Mouse (Mus musculus) kidney, postnatal 10 days (tissue): ENCODE data around the gene Olfr742.

ENCODE experiments used
- DNase-seq: peaks from one replicate; pipeline ENCODE4 v3.0.0; 2021; ENCODE audit warnings: mixed read lengths

Olfr742 gene

DNA sequence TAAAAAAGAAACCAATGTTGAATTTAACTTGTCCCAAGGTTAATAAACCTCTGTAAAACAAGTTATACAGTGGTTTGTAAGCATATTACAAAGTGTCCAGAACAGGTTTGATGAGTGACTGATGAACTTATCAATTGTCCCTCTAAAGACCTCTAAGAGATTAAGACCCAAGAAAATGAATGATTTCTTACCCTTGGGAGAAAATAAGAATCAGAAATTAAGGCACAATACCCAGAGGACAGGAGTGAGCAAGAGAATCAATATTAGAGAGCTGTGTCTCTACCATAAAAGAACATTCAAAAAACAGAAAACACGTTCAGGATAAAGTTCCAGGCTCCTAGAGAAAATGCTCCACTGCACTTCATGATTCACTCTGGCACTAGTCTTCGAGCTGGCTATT, at the start of gene Olfr742:
Olfr742 (plus strand) TSS at position 301 of the 400 bp plus-strand sequence.
- DNase-seq, result no peak

DNA sequence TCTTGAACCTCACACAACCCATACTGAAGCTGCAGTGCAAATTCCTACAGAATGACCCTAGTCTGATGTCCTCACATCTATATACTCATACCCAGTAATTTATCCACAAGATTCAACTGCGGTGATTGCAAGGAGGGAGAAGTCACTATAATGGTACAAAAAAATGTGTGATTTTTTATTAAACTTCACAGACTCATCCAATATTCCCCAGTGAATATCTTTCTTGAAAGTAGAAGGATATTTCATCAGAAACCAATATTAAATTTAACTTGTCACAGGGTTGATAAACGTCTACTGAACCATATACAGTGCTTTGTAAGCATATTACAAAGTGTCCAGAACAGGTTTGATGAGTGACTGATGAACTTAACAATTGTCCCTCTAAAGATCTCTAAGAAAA, 31.0 kb upstream of the Olfr742 start, which contains the start of gene Olfr741:
Olfr741 (plus strand) TSS at position 301 of the 400 bp plus-strand sequence.
- DNase-seq, result no peak

DNA sequence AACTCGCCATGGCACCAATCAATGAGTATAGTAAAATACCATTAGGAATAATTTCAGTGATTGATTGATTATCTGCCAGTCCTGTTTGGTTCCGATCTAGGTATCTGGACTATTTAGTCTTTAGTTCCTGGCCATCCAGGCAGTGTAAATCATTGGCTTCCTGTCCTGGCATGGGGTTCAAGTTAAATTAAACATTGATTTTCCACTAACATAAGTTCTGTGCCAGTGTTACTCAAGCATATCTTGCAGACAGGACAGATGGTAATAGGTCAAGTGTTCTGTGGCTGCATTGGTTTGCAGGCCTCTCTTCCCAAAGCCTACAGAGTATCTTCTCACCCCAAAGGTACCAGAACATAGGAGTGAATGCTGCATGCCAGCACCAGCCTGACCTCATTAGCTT, 25.0 kb upstream of the Olfr742 start:
- no peak for DNase-seq

DNA sequence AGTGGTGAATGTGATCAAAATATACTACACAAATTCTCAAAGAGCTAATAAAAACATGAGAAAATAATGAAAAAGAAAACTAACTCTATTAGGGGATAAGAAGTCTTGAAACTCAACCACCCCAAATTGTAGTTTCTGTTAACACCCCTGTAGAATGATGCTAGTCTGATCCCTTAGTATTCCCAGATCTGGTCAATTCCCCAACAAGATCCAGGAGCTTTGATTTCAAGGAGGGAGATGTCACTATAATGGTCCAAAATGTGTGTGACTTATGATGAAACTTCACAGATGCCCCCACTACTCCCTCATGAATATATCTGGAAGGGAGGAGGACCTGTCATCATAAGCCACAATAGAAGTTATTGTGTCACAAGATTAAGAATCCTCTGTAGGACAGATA, 18.1 kb downstream of the Olfr742 start, which contains the start of gene Olfr743:
Olfr743 (plus strand) TSS at position 301 of the 400 bp plus-strand sequence.
- no peak for DNase-seq

DNA sequence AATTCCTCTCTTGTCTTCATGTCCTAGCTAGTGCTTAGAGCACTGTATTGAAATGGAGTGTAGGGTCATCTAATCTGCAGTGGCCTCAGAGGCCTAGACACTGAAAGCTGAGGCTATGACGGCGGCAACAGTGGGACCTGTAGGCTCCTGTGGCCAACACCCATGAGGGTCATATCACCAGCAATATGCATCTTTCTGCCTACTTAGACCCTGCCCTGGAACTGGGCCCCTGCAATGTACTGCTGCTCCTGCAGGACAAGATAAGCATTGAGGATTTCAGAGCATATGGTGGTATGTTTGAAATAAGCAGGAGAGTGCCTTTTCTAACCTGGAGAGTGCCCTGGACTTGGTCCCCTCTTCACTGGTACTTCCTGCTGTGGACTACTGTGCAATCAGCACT, 49.3 kb downstream of the Olfr742 start:
- no peak for DNase-seq
